Mouse (Mus musculus) cerebellum, adult 2 months (tissue): ENCODE results near the gene Cstad.

Experiments used
- CTCF ChIP-seq: fragments of 200-500 bp; IDR thresholded peaks from 2 replicates; pipeline ENCODE4 v1.5.1; 2011; ENCODE audit warnings: low read depth, mild to moderate bottlenecking, control low read depth, low read length, moderate library complexity, borderline replicate concordance; ENCODE audit not compliant: insufficient read depth
- POLR2A ChIP-seq: fragments of 200-500 bp; IDR thresholded peaks from 2 replicates; pipeline ENCODE4 v1.6.1; 2011; ENCODE audit warnings: low read length, control low read depth, borderline replicate concordance; ENCODE audit not compliant: insufficient read depth

DNA sequence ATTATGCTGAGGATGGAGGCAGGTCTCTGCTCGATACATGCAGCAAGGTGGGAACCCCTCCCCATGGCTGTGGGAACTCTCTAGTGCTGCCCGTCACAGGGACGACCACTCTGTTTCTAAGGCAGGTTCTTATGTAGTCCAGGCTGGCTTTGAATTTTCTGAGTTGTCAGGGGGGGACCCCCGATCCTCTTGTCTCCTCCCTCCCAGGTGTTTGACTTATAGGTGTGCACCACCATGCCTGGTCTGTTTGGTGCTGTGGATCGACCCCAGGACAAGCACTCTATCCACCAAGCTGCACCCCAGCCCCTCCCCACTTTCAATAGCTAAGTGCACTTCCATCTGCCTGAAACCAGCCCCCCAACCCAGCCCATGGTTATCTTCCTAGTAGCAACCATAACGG is 1.9 kb upstream of the Cstad start:
- TF ChIP-seq POLR2A (no peak), CTCF (no peak)
